Mouse (Mus musculus): ENCODE measurements around the gene Olfr67. TPM values are rescaled to one million over a fixed set of nuclear protein-coding genes. Genes with fewer than 3 reads are reported as not detected.
"Not testable (repeated sequence)": the region's sequence is repeated elsewhere in the genome, so short reads cannot be mapped to it uniquely, and the experiment has no call there.

Olfr67 gene
- polyA plus RNA-seq (2017; shearing (Covaris generic)) = not detected

GRCm38 (mm10) chr7:103791721-103792120, at the start of gene Olfr67:
Olfr67 (minus strand) TSS chr7:103791821.
- no peak for ATAC-seq

GRCm38 (mm10) chr7:103840268-103840667, 48.6 kb upstream of the Olfr67 start, which contains the start of gene Hbb-bh2:
Hbb-bh2 (minus strand) TSS chr7:103840520.
- ATAC-seq = no peak

GRCm38 (mm10) chr7:103827808-103828207, 36.2 kb upstream of the Olfr67 start, which contains the start of gene Hbb-bs:
Hbb-bs (minus strand) TSS chr7:103828096.
- ATAC-seq = no peak

- not testable (repeated sequence) for ATAC-seq
Observed at GRCm38 (mm10) chr7:103827139-103827538, 35.5 kb upstream of the Olfr67 start.

GRCm38 (mm10) chr7:103826255-103826887, 34.8 kb upstream of the Olfr67 start:
- ATAC-seq = no peak

GRCm38 (mm10) chr7:103825536-103826254, 34.1 kb upstream of the Olfr67 start:
- no peak for ATAC-seq

- no peak for ATAC-seq
Observed at GRCm38 (mm10) chr7:103824597-103824996, 33.0 kb upstream of the Olfr67 start.

GRCm38 (mm10) chr7:103815085-103815484, 23.5 kb upstream of the Olfr67 start:
- not testable (repeated sequence) for ATAC-seq

GRCm38 (mm10) chr7:103813766-103814165, 22.1 kb upstream of the Olfr67 start, which contains the start of gene Hbb-bt:
Hbb-bt (minus strand) TSS chr7:103813996.
- ATAC-seq = no peak

- not testable (repeated sequence) for ATAC-seq
Observed at GRCm38 (mm10) chr7:103813152-103813551, 21.5 kb upstream of the Olfr67 start.

- no peak for ATAC-seq
Observed at GRCm38 (mm10) chr7:103812174-103812573, 20.6 kb upstream of the Olfr67 start.

GRCm38 (mm10) chr7:103811223-103811845, 19.7 kb upstream of the Olfr67 start:
- no peak for ATAC-seq

- no peak for ATAC-seq
Observed at GRCm38 (mm10) chr7:103810746-103811145, 19.1 kb upstream of the Olfr67 start.

- no peak for ATAC-seq
Observed at GRCm38 (mm10) chr7:103810296-103810695, 18.7 kb upstream of the Olfr67 start.

GRCm38 (mm10) chr7:103809801-103810155, 18.2 kb upstream of the Olfr67 start:
- ATAC-seq = no peak

GRCm38 (mm10) chr7:103808971-103809800, 17.6 kb upstream of the Olfr67 start:
- no peak for ATAC-seq

- not testable (repeated sequence) for ATAC-seq
Observed at GRCm38 (mm10) chr7:103808120-103808519, 16.5 kb upstream of the Olfr67 start.

GRCm38 (mm10) chr7:103806856-103807255, 15.2 kb upstream of the Olfr67 start:
- no peak for ATAC-seq

- no peak for ATAC-seq
Observed at GRCm38 (mm10) chr7:103792669-103793388, 1.2 kb upstream of the Olfr67 start.

GRCm38 (mm10) chr7:103779598-103779997, 12.0 kb downstream of the Olfr67 start, which contains the start of gene Olfr68:
Olfr68 (minus strand) TSS chr7:103779698.
- no peak for ATAC-seq

GRCm38 (mm10) chr7:103777652-103778051, 14.0 kb downstream of the Olfr67 start:
- ATAC-seq = not testable (repeated sequence)

- no peak for ATAC-seq
Observed at GRCm38 (mm10) chr7:103771494-103771893, 20.1 kb downstream of the Olfr67 start, which contains the start of gene Olfr69. Olfr69 (minus strand) TSS chr7:103771594.
